Mouse (Mus musculus) stomach, postnatal 0 days (tissue): ENCODE data around the gene Taf13.

Experiments
- CTCF ChIP-seq: IDR thresholded peaks from 2 replicates; pipeline ENCODE4 v1.5.1; 2016; ENCODE audit warnings: antibody characterized with exemption, low read depth, mild to moderate bottlenecking, moderate library complexity
- EP300 ChIP-seq: optimal IDR thresholded peaks from 2 replicates; pipeline ENCODE3; 2016; ENCODE audit warnings: antibody characterized with exemption

DNA sequence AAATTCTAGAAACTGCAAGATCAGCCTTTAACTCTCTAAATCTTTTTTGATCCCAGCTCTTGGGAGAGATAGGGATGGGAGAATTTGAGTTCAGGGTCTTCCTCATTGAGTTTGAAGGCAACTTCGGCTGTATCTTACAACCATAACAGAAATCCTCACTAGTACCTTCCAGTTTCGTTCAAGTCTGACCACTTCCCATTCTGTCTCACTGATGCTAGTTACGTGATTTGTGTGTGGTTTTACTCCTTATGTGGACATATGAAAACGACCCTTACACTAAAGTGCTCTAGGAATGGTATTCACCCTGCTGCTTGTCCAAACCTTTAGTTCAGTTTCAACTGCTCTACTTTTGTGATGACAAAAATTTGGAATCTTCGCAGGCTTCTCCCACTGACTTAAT is 2.5 kb downstream of the Taf13 start:
- TF ChIP-seq EP300: no peak
- TF ChIP-seq CTCF: no peak
